Mouse (Mus musculus) heart, postnatal 0 days (tissue): Measurements from ENCODE around the gene Ptgir.

ENCODE experiments used
- CTCF ChIP-seq: IDR thresholded peaks from 2 replicates; pipeline ENCODE4 v1.5.1; 2016; ENCODE audit warnings: antibody characterized with exemption, control low read depth, low read depth
- EP300 ChIP-seq: IDR thresholded peaks from 2 replicates; pipeline ENCODE4 v1.6.1; 2016; ENCODE audit warnings: antibody characterized with exemption, low read depth

- TF ChIP-seq CTCF (no peak), EP300 (no peak)
Measured at GRCm38 (mm10) chr7:16917447-16917846, 11.2 kb downstream of the Ptgir start.
